Mouse (Mus musculus) cortical plate, adult 2 months (tissue): ENCODE results near the gene Bcar3.

Source experiments
- CTCF ChIP-seq: fragments of 200-500 bp; IDR thresholded peaks from 2 replicates; pipeline ENCODE4 v1.5.1; 2011; ENCODE audit warnings: mild to moderate bottlenecking, control low read depth, low read length; ENCODE audit not compliant: insufficient read depth; ENCODE audit errors: extremely low read depth
- POLR2A ChIP-seq: fragments of 200-500 bp; IDR thresholded peaks from 2 replicates; pipeline ENCODE4 v1.6.1; 2011; ENCODE audit warnings: mild to moderate bottlenecking, low read length, control low read depth; ENCODE audit not compliant: insufficient read depth; ENCODE audit errors: extremely low read depth

GRCm38 (mm10) chr3:122348677-122349076 lies 54.7 kb downstream of the Bcar3 start:
- TF ChIP-seq CTCF, result no peak
- no peak for TF ChIP-seq POLR2A
